Mouse (Mus musculus) spleen, adult 18-20 months (tissue): ENCODE measurements around the gene Mrnip.
A peak's percentile ranks its signal among the peaks of the same experiment; 100 is the strongest.

Experiments
- DNase-seq, 2 experiments: peaks; one replicate each; pipeline ENCODE4 v3.0.0; 2022; ENCODE audit warnings: mixed read lengths in 2 of 2

Mrnip gene

GRCm38 (mm10) chr11:50205434-50205833, 31.2 kb downstream of the Mrnip start:
- no peak for DNase-seq

GRCm38 (mm10) chr11:50206037-50206436, 31.8 kb downstream of the Mrnip start:
- DNase-seq = no peak

- DNase-seq = no peak
Measured at GRCm38 (mm10) chr11:50207344-50207743, 33.1 kb downstream of the Mrnip start.

- DNase-seq = no peak
Measured at GRCm38 (mm10) chr11:50208039-50208438, 33.8 kb downstream of the Mrnip start.

- DNase-seq = peak; percentile 81 to 86
Measured at GRCm38 (mm10) chr11:50210101-50210504, 35.9 kb downstream of the Mrnip start.

DNA sequence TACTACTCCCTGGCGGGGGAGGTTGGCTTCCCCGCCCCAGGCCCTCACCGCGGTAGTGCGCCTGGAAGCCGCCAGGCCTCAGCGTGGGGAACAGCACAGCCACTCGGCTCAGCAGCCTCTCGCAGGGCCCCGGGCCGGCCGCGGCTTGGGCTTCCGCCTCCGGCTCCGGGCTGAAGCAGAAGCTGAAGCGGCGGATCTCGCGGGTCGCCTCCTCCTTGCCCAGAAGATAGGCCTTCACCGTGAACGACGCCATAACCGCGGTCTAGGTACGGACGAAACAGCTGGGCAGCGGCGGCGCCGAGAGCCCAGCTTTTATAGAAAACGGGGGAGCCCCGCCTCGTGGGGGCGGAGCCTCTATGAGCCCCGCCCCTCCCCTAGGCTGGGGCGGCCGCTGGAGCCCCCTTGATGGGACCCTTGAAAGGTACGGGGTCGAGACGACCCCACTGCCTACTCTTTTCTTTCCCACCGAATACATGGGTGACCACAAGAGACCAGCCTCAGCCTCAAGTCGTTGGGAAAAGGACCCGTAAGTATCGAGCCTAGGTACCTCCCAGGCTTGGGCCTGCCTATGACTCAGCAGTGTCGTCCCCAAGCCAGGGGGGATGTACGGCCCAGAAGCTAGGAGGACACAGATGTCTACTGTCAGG, 36.4 kb downstream of the Mrnip start, which contains the start of the genes Sqstm1 and Mgat4b:
Gene Sqstm1 (minus strand): TSS at position 323 of the 647 bp plus-strand sequence.
Gene Mgat4b (plus strand): TSS at position 386 of the 647 bp plus-strand sequence.
- DNase-seq = peak; percentile 71 to 82

DNA sequence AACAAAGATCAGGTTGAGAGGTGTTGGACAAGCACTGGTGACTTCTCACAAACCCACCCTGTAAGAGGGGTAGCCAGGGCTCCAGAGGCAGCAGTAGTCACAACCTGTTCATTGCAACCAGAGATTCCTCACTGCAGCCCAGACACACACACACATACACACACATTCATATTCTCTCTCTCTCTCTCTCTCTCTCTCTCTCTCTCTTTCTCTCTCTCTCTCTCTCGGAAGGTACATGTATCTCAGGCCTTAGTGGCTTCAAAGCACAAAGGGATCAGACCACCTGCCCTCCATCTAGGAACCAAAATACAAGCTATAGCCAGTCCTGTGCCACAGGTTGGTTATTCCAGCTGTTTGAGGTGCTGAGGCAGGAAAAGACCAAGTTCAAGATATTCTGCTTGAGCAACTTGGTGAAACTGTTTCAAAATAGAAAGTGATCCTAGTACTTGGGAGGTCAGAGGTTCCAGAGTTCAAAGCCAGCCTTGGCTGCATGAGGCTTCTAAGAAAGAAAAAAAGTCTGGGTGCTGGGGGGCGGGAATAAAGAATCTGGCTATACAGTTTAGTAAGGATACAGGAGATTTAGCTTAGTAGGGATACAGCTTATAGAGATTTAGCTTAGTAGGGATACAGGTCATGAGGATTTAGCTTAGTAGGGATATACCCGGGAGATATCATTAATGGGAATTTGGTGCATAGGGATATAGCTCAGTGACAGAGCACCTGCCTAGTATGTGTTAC, 37.2 kb downstream of the Mrnip start:
- no peak for DNase-seq

DNA sequence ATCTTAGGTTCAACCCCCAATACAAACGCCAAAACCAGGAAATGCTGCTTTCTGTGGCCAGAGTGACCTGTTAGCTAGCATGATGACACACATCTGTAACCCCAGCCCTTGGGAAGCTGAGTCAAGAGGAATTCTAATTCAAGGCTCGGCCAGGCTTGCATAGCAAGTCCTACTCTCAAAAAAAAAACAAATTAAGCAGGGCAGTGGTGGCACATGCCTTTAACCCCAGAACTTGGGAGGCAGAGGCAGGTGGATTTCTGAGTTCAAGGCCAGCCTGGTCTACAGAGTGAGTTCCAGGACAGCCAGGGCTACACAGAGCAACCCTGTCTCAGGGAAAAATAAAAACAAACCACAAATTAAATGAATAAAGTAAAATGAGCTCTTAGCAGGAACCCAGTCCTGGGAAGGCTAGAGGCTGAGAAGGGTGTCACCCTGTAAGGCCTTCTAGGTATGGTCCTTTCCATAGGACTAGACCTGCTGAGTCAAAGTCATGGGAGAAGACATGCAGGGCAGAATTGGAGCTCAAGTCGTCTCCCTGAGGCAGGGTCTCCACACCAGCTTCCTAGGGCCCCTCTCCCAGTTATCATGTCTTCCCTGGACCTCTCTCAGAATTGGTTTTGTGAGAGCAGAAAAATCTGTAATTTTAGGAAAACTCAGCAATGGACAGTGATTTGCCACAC, 38.0 kb downstream of the Mrnip start:
- DNase-seq = no peak

DNA sequence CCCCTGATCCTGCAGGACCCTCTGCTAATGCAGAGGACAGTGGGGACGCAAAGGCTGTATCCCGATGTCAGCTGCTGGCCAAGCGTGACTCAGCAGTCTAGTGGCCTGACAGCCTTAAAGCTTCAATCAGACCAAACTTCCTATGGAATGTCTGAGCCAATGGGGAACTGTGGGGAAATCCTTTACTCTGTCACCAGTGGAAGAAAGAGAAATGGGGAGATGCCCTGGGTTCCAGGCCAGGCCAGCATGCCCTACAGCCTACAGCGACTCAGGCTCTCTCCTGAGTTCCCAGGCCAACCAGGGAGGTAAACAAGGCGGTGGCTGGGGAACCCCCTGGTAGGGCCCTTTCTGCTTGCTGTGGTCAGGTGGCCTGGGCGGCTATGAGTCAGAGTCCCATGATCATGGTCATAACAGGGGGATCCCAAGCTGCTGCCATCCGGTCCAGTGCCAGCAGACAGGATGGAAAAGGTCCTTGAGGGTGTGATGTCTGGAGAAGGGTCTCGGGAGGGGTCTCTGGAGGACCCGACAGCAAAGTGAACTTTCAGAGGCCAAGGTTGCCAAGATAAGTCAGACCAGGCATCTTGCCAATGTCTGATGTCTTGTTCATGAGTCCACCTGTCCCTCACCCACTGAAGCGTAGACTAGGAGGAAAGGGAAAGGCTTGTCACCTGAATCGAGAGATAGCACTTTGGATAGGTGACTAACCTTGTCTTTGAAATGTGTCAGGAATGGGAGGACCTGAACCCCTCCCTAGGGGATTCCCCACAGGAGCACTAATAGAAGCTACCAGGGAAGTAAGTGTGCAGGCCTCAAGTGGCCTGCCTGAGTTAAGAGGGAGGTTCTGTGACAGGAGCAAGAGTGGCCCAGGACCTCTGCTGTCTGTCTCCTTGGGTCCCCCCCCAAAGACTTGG, 38.9 kb downstream of the Mrnip start:
- peak in 1 of 2 experiments; percentile 32 for DNase-seq

- no peak for DNase-seq
Measured at GRCm38 (mm10) chr11:50214631-50215030, 40.4 kb downstream of the Mrnip start.

GRCm38 (mm10) chr11:50215633-50216032, 41.4 kb downstream of the Mrnip start:
- no peak for DNase-seq

- DNase-seq = no peak
Measured at GRCm38 (mm10) chr11:50216724-50217366, 42.6 kb downstream of the Mrnip start.

DNA sequence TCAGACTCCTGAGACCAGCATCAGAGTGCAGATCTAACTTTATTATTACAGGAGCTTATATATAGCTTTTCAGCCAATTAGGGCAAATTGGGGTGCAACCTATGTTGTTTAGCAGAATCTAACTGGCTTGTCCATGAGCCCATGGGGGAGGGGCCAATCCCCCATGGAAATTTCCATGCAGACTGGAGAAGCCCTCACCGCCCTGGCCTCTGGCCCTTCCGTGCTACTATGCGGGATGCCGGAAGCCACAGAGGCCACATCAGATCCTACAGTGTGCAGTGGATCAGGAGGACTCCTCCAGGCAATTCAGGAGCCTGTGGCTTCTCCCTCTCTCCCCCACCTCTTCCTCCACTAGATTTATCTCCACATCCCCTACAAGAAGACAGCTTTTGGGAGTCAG, 43.6 kb downstream of the Mrnip start:
- no peak for DNase-seq

GRCm38 (mm10) chr11:50219833-50220232, 45.6 kb downstream of the Mrnip start:
- DNase-seq = no peak

- DNase-seq = no peak
Measured at GRCm38 (mm10) chr11:50222559-50223276, 48.5 kb downstream of the Mrnip start.

GRCm38 (mm10) chr11:50223783-50224662, 49.8 kb downstream of the Mrnip start:
- no peak for DNase-seq

DNA sequence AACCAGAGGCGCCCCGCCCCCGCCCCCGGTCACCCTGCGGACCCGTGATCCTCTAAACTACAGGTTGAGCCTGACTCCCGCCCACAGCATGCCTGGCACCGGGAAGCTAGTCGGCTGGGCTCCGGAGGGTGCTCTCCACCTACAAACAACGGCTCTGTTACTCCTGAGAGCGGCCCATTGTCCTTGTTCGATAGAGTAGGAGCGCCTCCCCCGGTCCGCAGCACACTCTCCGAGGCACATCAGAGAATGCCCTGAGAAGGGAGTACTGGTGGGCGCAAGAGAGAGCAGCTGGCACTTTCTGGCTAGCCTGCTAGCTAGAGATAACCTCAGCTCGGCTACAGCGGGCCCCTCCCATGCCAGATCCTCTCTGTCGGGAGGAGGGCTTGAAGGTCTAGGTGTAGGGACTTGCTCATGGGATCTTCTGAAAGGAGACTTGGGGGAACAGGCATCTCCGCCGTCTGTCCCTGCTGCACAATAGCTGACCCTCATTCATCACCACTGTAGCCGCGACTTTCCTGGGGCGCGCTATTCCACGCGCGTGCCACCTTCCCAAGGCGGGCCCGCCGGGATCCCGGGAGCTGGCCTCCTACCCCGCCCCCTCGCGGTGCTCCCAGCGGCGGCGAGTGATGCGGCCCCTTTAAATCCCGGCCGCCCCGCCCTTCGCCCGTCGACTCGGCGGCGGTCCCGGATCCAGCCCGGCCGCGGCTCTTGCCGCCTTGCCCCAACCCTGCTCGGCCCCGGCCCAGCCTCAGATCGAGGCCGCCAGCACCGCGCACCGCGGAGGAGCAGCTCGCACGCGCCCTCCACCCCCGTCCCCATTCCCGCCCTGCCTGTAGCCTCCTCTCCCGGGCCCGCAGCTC, 50.7 kb downstream of the Mrnip start:
- peak; percentile 55 to 75 for DNase-seq

- no peak for DNase-seq
Measured at GRCm38 (mm10) chr11:50225611-50226378, 51.6 kb downstream of the Mrnip start.
